Mouse (Mus musculus): Measurements from ENCODE around the gene Maml2.

GRCm38 (mm10) chr9:13260980-13261379 lies 36.8 kb upstream of the Maml2 start:
- TF ChIP-seq MAX (IDR thresholded peaks at IDR 0.05; ENCODE audit: low read depth) (no peak), TCF3 (IDR thresholded peaks at IDR 0.05; ENCODE audit: insufficient read length, low read depth) (no peak), POLR2A (IDR thresholded peaks at IDR 0.05; ENCODE audit: insufficient read length, low read depth) (no peak), E2F4 (IDR thresholded peaks at IDR 0.05; ENCODE audit: insufficient read depth) (no peak), MYOG (IDR thresholded peaks at IDR 0.05; ENCODE audit: control insufficient read depth in 1 of 3, insufficient read depth in 1 of 3, insufficient read length in 2 of 3, low read depth in 2 of 3) (no peak), TCF12 (IDR thresholded peaks at IDR 0.05; ENCODE audit: insufficient read depth, poor library complexity, severe bottlenecking) (no peak), POLR2AphosphoS2 (IDR thresholded peaks at IDR 0.05; ENCODE audit: insufficient read length, low read depth) (no peak), REST (IDR thresholded peaks at IDR 0.05; ENCODE audit: insufficient read depth, insufficient read length) (no peak), USF1 (IDR thresholded peaks at IDR 0.05; ENCODE audit: low read depth) (no peak), CEBPB (IDR thresholded peaks at IDR 0.05; ENCODE audit: insufficient read depth, poor library complexity, severe bottlenecking) (no peak)
